Mouse (Mus musculus) frontal cortex, adult (tissue): ENCODE results near the gene Apoc4.

Experiments used
- ATAC-seq: cut with Nextera tagmentation; 2 replicates; pipeline ENCODE4 v1.9.2; 2017; ENCODE audit warnings: mild to moderate bottlenecking, moderate library complexity, mixed read lengths; ENCODE audit not compliant: low TSS enrichment

The Apoc4 gene

DNA sequence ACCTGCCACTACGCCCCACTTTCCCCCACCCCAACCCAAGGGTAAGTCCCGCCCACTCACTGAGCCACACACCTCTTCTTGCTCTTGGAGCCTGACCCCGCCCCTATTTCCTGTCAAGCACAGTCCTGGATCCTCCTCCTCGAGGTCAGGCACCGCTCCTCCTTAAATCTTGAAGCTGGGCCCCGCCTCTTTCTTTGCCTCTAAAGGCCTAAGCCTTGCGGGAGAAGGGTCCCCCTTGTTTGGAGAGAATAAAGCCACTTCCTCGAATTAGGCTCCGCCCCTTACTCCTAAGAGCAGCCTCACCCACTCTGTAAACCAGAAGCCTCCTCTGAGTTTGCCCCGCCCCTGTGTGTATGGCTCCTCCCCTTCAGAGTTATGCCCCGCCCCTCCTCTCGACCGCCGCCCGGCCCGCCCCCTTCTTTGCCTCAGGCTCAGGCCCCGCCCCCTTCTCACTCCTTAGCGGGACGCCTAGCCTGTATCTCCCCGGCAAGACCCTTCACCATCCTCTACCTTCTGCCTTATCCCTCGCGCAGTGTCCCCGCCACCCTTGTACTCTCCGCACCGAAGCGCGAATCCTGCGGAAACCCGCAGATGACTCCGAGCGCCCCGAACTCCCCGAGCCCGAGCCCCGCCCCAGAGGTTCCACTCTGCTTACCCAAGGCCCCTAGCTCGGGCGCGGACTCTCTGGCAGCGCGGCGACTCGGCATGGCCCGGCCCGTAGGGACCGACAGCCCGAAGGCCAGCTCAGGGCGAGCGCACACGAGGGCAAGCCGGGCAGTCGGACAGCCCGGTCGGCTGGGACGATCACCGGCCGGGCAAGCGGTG is 52.5 kb downstream of the Apoc4 start:
- peak; percentile 59 for ATAC-seq

DNA sequence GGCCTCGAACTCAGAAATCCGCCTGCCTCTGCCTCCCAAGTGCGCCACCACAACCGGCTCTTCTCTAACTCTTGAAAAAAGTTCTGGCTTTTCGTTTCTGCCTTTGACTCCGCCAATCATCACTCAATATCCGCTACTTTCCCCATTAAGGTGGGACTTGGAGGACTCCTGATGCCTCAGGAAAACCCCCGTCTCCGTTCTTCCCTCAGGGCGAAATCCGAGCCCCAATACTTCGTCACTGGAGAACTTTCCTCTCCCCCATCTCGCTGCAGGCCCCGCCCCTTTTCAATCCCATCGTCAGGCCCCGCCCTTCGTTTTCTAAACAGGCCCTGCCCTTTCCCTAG is 53.1 kb downstream of the Apoc4 start:
- no peak for ATAC-seq
